Mouse (Mus musculus) hindbrain, embryonic 11.5 days (tissue): ENCODE results near the gene Gm20388. TPM values are rescaled to one million over a fixed set of nuclear protein-coding genes. Genes with fewer than 3 reads are reported as not detected.

Experiments used
- ATAC-seq: fragments of 200-750 bp; cut with Nextera tagmentation; 2 replicates; pipeline ENCODE4 v1.8.0; 2017; ENCODE audit warnings: mild to moderate bottlenecking, moderate TSS enrichment, moderate library complexity; ENCODE audit not compliant: low FRiP score
- DNase-seq: peaks from one replicate; pipeline ENCODE4 v3.0.0-alpha.2; 2015; ENCODE audit warnings: low spot score
- H3K27ac ChIP-seq: fragments of 300-500 bp; sonication (generic); 2 replicates; pipeline ENCODE4 v1.5.1; 2014; ENCODE audit warnings: mild to moderate bottlenecking, low read depth, low read length
- H3K27me3 ChIP-seq: fragments of 300-500 bp; sonication (generic); 2 replicates; pipeline ENCODE4 v1.6.1; 2014; ENCODE audit warnings: mild to moderate bottlenecking, low read length, moderate library complexity, mixed read lengths; ENCODE audit not compliant: control insufficient read depth, insufficient read depth
- H3K36me3 ChIP-seq: fragments of 300-500 bp; sonication (generic); 2 replicates; pipeline ENCODE4 v1.6.1; 2014; ENCODE audit warnings: mild to moderate bottlenecking, low read length, moderate library complexity, mixed read lengths; ENCODE audit not compliant: control insufficient read depth, insufficient read depth
- H3K4me1 ChIP-seq: fragments of 300-500 bp; sonication (generic); replicated peaks from 2 replicates; pipeline ENCODE4 v1.6.1; 2014; ENCODE audit warnings: low read length, mixed read lengths; ENCODE audit not compliant: control insufficient read depth, insufficient read depth
- H3K4me2 ChIP-seq: fragments of 300-500 bp; sonication (generic); replicated peaks from 2 replicates; pipeline ENCODE4 v1.6.1; 2014; ENCODE audit warnings: mild to moderate bottlenecking, low read depth, low read length
- H3K4me3 ChIP-seq: fragments of 300-500 bp; sonication (generic); 2 replicates; pipeline ENCODE4 v1.5.1; 2014; ENCODE audit warnings: low read depth, low read length
- H3K9ac ChIP-seq: fragments of 300-500 bp; sonication (generic); 2 replicates; pipeline ENCODE4 v1.6.1; 2014; ENCODE audit warnings: low read depth, low read length
- H3K9me3 ChIP-seq: fragments of 300-500 bp; sonication (generic); 2 replicates; pipeline ENCODE4 v1.6.1; 2016; ENCODE audit warnings: low read length; ENCODE audit not compliant: control insufficient read depth
- WGBS: fragments of 180-500 bp; shearing (Covaris S2); extraction: QIAGEN DNeasy Blood & Tissue Kit; methylation state at CpG from one replicate; pipeline ENCODE4 v1.1.7; 2014; 5-methylcytosine and 5-hydroxymethylcytosine counted together
- polyA plus RNA-seq: library from polyadenylated mRNA; unstranded; fragments of >200 nt; fragmentation: Nextera tagmentation; extraction: Ambion mirVana; gene quantifications from 2 replicates; pipeline ENCODE4 v1.2.1, GENCODE M21; 2014

The Gm20388 gene
- polyA plus RNA-seq, 1 experiment from 2014 or later: 11.8 TPM

GRCm38 (mm10) chr8:120084783-120085182 lies 174.1 kb downstream of the Gm20388 start:
- Histone ChIP-seq H3K27me3 (no peaks in the 10 kb centered on the region), H3K27ac (no peak overlapping the region), H3K9me3 (no peaks in the 10 kb centered on the region), H3K4me3 (no peak overlapping the region), H3K36me3 (peaks cover 15% of the 10 kb centered on the region), H3K4me2 (no peak overlapping the region), H3K4me1 (no peaks in the 10 kb centered on the region), H3K9ac (no peak overlapping the region)
- no peak for DNase-seq
- no peak for ATAC-seq
- WGBS: 94% methylated on average over 8 of the region's 8 CpGs

GRCm38 (mm10) chr8:120089511-120089910 lies 178.9 kb downstream of the Gm20388 start:
- H3K36me3 ChIP-seq: peaks cover 5% of the 10 kb centered on the region
- no peak overlapping the region for H3K27ac ChIP-seq
- H3K4me3 ChIP-seq: no peak overlapping the region
- H3K27me3 ChIP-seq: no peaks in the 10 kb centered on the region
- no peak for DNase-seq
- H3K4me2 ChIP-seq: no peak overlapping the region
- ATAC-seq: no peak
- H3K9ac ChIP-seq: no peak overlapping the region
- WGBS: 85% methylated on average over 7 of the region's 7 CpGs
- H3K9me3 ChIP-seq: no peaks in the 10 kb centered on the region
- H3K4me1 ChIP-seq: no peaks in the 10 kb centered on the region

DNA sequence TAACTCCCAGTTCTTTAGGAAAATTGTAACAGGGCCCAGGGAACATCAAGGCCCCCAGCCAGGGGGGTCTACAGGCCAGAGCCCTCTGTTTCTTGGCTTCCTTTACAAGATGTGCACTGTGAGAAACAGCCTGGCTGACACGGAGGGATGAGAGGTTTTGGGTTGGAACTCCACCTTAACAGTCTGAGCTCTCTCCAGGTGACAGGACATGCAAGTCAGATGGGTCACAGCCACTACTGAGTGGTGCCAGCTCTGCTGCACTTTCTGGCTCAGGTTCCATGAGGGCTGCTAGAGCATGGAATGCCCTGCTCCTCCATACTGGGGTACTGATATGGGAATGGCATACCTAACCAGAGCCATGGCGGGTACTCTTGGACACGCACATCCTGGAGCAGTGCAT lies 180.4 kb downstream of the Gm20388 start:
- no peak for ATAC-seq
- peaks cover 5% of the 10 kb centered on the region for H3K36me3 ChIP-seq
- no peaks in the 10 kb centered on the region for H3K27me3 ChIP-seq
- no peak overlapping the region for H3K9ac ChIP-seq
- no peak overlapping the region for H3K27ac ChIP-seq
- WGBS: 96% methylated on average over 3 of the region's 3 CpGs
- DNase-seq: no peak
- no peak overlapping the region for H3K4me2 ChIP-seq
- H3K9me3 ChIP-seq: no peaks in the 10 kb centered on the region
- H3K4me1 ChIP-seq: no peaks in the 10 kb centered on the region
- no peak overlapping the region for H3K4me3 ChIP-seq

GRCm38 (mm10) chr8:120093103-120093502 lies 182.5 kb downstream of the Gm20388 start:
- no peak overlapping the region for H3K9ac ChIP-seq
- no peak overlapping the region for H3K4me3 ChIP-seq
- no peaks in the 10 kb centered on the region for H3K36me3 ChIP-seq
- ATAC-seq (no peak), DNase-seq (no peak)
- H3K27me3 ChIP-seq: no peaks in the 10 kb centered on the region
- no peaks in the 10 kb centered on the region for H3K4me1 ChIP-seq
- no peaks in the 10 kb centered on the region for H3K9me3 ChIP-seq
- no peak overlapping the region for H3K4me2 ChIP-seq
- no peak overlapping the region for H3K27ac ChIP-seq
- 94% methylated on average over 3 of the region's 3 CpGs for WGBS

DNA sequence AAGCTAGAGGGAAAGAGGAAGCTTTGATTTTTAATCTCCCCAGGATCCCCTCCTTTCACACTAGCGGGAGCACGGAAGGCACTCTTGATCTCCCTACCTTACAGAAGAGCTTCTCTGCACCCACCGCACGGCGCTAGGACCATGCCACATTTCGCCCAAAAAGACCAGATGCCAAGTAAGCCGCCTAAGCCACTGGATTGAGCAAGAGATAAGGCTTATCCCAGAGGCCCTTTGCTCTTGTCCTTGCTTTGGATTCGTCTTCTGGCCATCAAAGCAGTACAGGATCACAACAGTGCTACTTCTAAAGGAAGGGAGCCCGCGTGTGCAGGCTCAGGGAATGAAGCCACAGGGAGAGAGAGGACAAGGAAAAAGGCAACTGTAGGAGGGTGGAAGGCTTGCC lies 184.2 kb downstream of the Gm20388 start:
- DNase-seq (no peak), ATAC-seq (no peak)
- no peaks in the 10 kb centered on the region for H3K9me3 ChIP-seq
- no peaks in the 10 kb centered on the region for H3K4me1 ChIP-seq
- H3K36me3 ChIP-seq: no peaks in the 10 kb centered on the region
- H3K9ac ChIP-seq: no peak overlapping the region
- WGBS: 91% methylated on average over 10 of the region's 10 CpGs
- H3K27me3 ChIP-seq: no peaks in the 10 kb centered on the region
- H3K4me2 ChIP-seq: no peak overlapping the region
- H3K27ac ChIP-seq: no peak overlapping the region
- H3K4me3 ChIP-seq: no peak overlapping the region

DNA sequence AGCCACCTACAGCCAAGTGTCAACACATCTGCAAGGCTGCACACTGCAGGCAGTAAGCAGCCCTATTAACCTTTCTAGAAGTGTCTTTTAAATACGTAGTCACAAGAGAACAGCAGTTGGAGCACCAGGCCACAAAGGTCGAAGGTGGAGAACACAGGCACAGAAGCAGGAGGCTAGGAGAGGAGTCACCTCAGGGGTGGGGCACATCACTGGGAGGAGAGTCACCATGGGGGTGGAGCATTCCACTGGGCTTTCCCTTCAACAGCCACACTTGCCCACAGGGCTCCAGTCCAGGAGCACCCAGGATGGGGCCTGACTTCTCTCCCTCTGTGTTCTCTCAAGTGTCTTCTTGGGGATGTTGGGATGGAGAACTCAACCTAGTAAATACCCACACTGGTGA lies 185.8 kb downstream of the Gm20388 start:
- 87% methylated on average over 2 of the region's 2 CpGs for WGBS
- H3K4me2 ChIP-seq: no peak overlapping the region
- ATAC-seq: no peak

GRCm38 (mm10) chr8:120100388-120101067 lies 189.9 kb downstream of the Gm20388 start:
- H3K27me3 ChIP-seq: no peaks in the 10 kb centered on the region
- no peak for ATAC-seq
- 7% methylated on average over 24 of the region's 25 CpGs for WGBS
- peak overlapping the region; percentile 82; the same call in 1 of the 2 replicates for H3K27ac ChIP-seq
- no peaks in the 10 kb centered on the region for H3K36me3 ChIP-seq
- no peaks in the 10 kb centered on the region for H3K9me3 ChIP-seq
- peaks cover 2% of the 10 kb centered on the region; the same call in 1 of the 2 replicates for H3K4me1 ChIP-seq
- H3K9ac ChIP-seq: peak overlapping the region; percentile 66
- peak overlapping the region; percentile 88 for H3K4me2 ChIP-seq
- peak overlapping the region; percentile 66 for H3K4me3 ChIP-seq
- no peak for DNase-seq

More for the DNA sequence above, 185.8 kb downstream of the Gm20388 start:
- no peak overlapping the region for H3K27ac ChIP-seq
- no peaks in the 10 kb centered on the region for H3K4me1 ChIP-seq
- no peak for DNase-seq
- no peaks in the 10 kb centered on the region for H3K36me3 ChIP-seq
- no peaks in the 10 kb centered on the region for H3K27me3 ChIP-seq
- H3K4me3 ChIP-seq: no peak overlapping the region
- H3K9ac ChIP-seq: no peak overlapping the region
- no peaks in the 10 kb centered on the region for H3K9me3 ChIP-seq

- no peaks in the 10 kb centered on the region for H3K36me3 ChIP-seq
- H3K4me1 ChIP-seq: peaks cover 2% of the 10 kb centered on the region; the same call in 1 of the 2 replicates
- DNase-seq (peak; percentile 82), ATAC-seq (peak; percentile 83)
- peak within 1 kb of the TSS; percentile 82 for H3K27ac ChIP-seq
- peak within 1 kb of the TSS; percentile 88 for H3K4me2 ChIP-seq
- no peaks in the 10 kb centered on the region for H3K9me3 ChIP-seq
- no peaks in the 10 kb centered on the region for H3K27me3 ChIP-seq
- H3K9ac ChIP-seq: peak within 1 kb of the TSS; percentile 66
- H3K4me3 ChIP-seq: peak within 1 kb of the TSS; percentile 66
- under 1% methylated on average over 88 of the region's 88 CpGs for WGBS
Observed at GRCm38 (mm10) chr8:120101068-120101972, 190.7 kb downstream of the Gm20388 start, which contains the start of gene Zdhhc7. Gene Zdhhc7 (minus strand): TSS chr8:120101482.
